ENCODE assay signal across 20 mouse cellular contexts in the genomic region with DNA sequence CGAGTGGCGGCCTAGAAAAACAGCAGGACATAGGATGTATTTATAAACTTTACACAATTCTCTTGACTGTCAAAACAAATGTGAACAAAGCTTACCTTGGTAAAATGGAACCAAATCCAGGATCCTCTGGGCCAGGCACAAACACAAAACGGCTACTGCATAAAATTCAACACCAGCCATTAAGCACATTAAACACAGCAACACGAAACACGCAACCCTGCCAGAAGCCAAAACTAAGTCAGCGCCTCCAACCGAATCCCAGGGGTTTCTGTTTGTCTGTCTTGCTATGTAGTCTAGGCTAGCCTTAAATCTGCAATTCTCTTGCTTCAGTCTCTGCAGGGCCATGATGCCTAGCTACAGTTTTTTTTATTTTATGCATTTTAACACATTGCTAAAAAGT. TPM values are rescaled to one million over a fixed set of nuclear protein-coding genes. Genes with fewer than 3 reads are reported as not detected.
"Had no signal": no experiment of that assay in that cellular context is flagged by ENCODE, and none has a peak within 500 bp of the region (broad histone marks: within the 10 kb centered on the region; RNA-seq: fewer than 3 reads in every experiment).

No protein-coding gene starts in this region.

- H3K4me2 ChIP-seq: lung, embryonic 14.5 days; midbrain, embryonic 13.5 days; midbrain, embryonic 15.5 days; neural tube, embryonic 13.5 days; neural tube, embryonic 15.5 days had no signal

- DNase-seq: lung, adult 18-20 months; lung, embryonic 14.5 days; lung, postnatal 10 days; lung, postnatal 4 days; retina, postnatal 1 day; right cerebral cortex, adult 18-20 months; right cerebral cortex, postnatal 25 days; right cerebral cortex, postnatal 4 days; spleen, adult 18-20 months; thymus, adult 18-20 months; thymus, postnatal 14 days; thymus, postnatal 36 days had no signal

- H3K36me3 ChIP-seq: midbrain, embryonic 13.5 days; midbrain, embryonic 15.5 days; neural tube, embryonic 13.5 days; neural tube, embryonic 15.5 days had no signal

- H3K4me1 ChIP-seq: midbrain, embryonic 13.5 days had no signal

- H3K9me3 ChIP-seq: midbrain, embryonic 10.5 days; midbrain, embryonic 13.5 days; midbrain, embryonic 15.5 days; neural tube, embryonic 13.5 days; neural tube, embryonic 15.5 days had no signal

- ATAC-seq: midbrain, embryonic 13.5 days; midbrain, embryonic 15.5 days had no signal

- H3K4me3 ChIP-seq: midbrain, embryonic 10.5 days; midbrain, embryonic 13.5 days; midbrain, embryonic 15.5 days; myocyte; neural tube, embryonic 13.5 days; neural tube, embryonic 15.5 days had no signal

- H3K9ac ChIP-seq: liver, embryonic 14.5 days; lung, embryonic 14.5 days; midbrain, embryonic 13.5 days; midbrain, embryonic 15.5 days; neural tube, embryonic 13.5 days; neural tube, embryonic 15.5 days had no signal

- H3K27me3 ChIP-seq: midbrain, embryonic 13.5 days; midbrain, embryonic 15.5 days; neural tube, embryonic 13.5 days; neural tube, embryonic 15.5 days had no signal

- H3K27ac ChIP-seq: liver, embryonic 14.5 days; midbrain, embryonic 10.5 days; midbrain, embryonic 13.5 days; midbrain, embryonic 15.5 days; neural tube, embryonic 13.5 days; neural tube, embryonic 15.5 days had no signal

RNA-seq across cellular contexts. Expression of a gene that starts 3.9 kb away (rescaled TPM):
- polyA plus RNA-seq: small intestine, adult 2 months had no signal
